Mouse (Mus musculus) layer of hippocampus, postnatal 10 days (tissue): ENCODE results near the gene Zfp664. TPM values are rescaled to one million over a fixed set of nuclear protein-coding genes. Genes with fewer than 3 reads are reported as not detected.

Experiments used
- DNase-seq, 2 experiments: peaks; one replicate each; pipeline ENCODE4 v3.0.0; 2021; ENCODE audit warnings: low spot score in 2 of 2
- total RNA-seq, 2 experiments: library from RNA; stranded (reverse); gene quantifications; 2 replicates each; pipeline ENCODE4 v1.2.3; 2021

Zfp664 gene
- total RNA-seq, 2 experiments from 2014 or later = 52.3 to 52.6 TPM

DNA sequence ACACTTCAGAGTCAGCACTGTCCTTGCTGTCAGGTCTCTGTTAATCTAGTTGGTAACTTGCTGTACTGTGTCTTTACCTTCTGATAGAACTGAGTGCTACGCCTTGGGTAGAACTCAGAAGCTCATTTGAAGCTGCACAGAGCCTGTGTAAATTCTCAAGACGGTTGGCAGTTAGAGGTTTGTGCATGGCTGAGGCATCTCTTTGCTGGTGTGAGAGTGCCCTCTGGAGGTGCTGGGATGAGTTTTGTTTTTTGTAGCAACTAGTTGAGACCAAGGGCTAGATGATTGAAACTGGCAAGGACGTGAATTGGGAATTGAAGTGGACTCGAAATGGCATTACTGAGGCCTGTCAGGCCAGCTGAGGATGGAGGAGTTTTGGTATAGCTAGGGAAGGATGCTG is 6.5 kb downstream of the Zfp664 start:
- DNase-seq = peak; percentile 73 to 81

DNA sequence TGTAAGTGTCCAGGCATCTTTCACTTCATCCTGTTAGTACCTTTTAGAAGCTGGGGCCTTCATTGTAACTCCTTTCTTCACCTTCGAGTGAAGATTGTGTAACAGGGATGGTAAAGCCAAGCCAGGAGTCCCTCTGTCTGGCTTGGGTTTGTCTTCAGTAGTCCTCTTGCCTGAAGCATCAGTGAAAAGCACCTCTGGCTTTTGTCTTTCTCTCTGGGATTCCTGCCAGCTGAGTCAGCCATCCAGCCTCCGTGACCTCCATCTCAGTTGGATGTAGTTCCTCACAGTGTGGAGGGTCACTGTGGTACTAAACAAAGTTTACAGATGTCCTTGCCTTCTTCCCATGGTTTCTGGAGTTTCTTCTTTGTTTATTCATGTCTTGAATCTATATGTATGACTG is 9.5 kb downstream of the Zfp664 start:
- DNase-seq = no peak

DNA sequence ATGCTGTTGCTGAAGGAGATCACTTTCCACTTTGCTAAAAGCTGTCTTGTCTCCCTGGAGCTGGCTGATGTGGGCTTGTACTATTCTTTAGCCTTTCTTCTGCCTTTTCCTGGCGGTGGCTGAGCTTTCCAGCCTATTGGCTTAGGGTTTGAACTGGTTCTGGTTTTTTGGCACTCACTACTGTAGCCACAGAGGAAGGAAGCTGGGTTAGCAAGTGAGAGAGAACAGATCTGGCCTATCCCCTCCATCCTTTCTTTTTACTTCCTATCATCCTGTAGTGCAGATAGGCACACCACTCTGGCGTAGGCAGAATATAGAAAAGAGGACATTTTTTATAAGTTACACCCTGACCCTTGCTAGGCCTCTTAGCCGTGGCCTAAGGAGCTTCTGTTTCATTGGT is 10.6 kb downstream of the Zfp664 start:
- DNase-seq = no peak

DNA sequence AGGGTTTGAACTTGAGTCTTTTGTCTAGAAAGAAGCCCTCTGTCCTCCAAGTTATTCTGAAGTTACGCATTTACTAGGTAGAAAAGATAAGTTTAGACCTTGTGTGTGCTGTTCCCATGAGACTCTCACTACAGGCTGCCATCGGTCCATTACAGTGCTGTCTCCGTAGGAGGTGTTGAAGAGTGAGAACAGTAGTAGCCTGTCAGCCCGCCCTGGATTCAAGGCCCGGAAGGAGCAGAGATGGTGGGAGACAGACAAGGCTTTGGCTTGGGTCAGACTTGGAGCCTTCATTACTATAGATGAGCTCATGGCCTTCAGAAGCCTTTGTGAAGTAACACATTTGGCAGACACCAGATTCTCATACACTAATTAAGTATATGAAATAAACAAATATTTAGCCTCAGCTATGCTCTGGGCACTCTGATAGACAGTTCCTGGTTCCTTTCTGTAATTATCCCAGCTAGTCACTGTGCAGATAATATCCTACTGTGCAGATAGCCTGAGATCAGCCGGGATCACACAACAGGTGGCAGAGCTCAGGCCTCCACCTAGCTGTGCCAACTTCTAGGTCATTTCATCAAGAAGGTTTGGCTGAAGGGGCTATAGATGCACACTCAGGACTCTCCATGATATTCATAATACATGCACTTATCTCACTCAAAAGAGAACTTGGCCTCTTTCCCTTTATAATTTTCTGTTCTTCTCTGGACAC is 11.6 kb downstream of the Zfp664 start:
- DNase-seq = no peak

DNA sequence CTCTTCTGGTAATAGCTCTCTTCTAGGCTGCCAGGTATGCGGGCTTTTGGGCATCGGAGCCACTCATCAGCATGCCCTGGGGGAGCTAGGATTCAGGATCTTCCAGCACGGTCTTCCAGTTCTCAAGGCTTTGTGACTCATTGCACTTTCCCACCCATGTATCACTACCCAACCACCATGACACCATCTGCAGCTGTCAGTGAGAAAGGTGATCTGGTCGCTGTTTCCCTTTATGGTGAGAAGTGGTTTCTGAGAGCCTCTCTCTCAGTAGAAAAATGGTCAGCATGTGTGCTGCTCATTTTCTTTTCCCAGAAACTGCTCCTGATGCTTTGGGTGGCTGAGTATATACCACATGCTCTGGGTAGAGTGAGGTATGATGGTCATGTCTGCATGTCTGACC is 16.8 kb downstream of the Zfp664 start:
- no peak for DNase-seq

DNA sequence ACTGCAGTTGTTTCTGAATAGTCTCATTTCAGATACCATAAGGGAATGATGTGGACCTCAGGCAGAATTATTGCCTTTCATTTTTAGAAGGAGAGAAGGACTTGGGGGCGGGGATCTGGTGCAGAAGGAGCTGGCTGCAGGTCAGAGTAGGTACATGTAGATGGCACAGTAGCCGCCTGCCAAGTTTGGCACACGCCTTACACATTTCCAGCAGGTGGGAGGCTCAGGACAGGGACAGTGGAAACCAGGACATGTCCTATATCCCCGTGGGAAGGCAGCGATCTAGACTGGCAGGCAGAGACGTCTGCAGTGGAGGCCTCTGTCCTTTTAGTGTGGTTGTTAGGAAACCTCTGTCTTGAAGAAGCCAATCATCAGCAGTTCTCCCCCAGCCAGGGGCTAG is 17.3 kb downstream of the Zfp664 start:
- DNase-seq = no peak

DNA sequence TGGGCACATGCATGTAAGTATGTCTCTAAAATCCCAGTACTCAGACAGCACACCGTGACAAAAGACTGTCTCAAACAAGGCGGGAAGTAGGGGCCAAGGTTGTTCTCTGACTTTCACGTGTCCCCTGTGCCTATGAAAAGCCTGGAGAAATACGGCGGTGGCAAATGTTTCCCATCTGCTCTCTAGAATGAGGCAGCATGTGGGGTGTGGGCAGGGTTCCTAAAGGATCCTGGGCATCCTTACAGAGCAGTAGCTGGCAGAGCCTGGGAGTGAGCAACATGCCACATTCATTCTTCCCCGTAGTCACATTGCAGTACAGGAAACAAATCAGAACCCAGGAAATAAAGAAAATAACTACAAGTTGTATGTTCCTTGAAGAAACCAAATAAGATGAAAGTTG is 21.4 kb downstream of the Zfp664 start:
- DNase-seq = peak; percentile 56 to 62

DNA sequence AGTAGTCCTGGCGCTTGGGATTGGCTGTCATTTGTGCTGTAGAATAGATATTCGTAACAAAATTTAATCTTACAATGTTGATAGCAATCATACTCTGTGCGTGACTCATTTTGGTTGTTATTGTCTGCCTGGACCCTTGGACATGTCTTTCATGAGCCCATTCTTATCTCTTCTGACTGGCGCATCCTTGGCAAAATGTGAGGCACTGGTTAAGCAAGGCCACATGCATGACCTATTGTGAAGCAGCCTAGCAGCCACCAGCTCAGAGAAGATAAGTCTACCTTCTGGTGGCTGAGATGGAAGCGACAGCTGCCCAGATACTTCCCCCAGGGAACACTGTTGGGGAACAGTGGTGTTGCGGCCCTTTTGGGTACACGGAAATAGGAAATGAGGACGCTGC is 26.2 kb downstream of the Zfp664 start:
- DNase-seq = no peak

DNA sequence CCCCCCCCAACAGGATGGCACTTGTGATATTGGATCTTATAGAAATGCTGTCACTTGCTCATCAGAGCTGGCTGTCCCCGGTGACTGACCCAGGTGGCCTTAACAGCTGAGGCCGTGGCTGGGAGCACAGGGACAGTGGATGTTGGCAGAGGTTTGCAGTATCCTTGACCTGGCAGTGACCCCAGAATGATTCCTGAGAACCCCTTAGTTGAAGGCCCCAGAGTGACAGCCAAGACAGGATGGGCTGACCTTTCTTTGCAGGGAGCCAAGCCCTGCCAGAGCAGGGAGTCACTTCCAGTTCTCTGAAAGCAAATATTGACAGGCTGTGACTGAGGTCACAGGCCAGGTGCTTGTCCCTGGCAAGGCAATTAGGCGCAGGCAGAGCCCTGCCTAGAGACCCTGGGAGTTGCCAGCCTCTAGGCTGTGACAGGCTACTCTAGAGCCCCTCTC is 29.5 kb downstream of the Zfp664 start:
- DNase-seq = no peak

DNA sequence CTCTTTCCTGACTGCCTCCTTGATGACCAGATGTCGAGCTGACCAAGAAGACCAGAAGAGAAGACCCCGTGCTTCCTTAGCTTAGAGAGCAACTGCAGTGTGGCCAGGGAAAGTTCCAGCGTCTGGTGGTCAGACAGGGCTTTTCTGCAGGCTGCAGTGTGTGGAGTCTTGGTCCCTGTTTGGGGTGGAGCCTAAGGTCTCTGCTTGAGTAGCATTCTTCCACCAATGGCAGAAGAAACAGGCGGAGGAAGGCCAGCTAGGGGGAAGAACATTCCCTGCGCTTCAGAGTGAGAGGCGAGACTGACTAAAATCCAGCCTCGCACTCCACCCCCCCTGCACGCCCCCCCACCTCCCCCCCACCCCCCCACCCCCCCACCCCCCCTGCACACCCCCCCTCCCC is 33.6 kb downstream of the Zfp664 start:
- DNase-seq = no peak

DNA sequence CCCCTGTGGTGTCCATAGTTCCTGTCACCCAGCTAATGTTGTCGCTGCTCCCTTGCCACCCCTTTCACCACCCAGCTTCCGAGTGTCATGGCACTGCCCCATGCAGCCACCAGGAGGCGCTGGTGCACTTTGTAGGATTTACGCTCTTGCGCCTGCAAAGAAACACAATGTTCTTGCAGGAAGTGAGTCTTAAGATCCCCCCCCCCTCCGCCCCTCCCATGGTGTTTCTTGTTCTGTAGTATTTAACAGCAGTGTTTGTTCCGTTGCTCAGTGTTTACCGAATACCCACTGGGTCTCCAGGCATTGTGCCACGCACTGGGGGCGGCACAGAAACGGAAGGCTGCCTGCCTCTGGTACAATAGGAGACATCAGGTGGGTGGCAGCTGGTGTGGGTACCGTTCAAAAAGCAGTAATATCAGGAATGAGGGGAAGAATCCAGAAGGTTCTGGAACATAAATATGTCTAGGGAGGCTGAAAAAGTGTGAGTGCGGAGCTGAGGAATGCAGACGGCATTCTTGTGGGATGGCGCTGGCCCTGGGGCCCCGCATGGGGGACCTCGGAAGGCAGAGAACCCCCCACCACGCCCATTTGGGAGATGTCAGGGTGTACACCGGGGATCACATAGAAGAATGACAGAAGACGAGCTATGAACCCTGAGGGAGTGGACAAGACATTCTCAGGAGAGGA is 37.6 kb downstream of the Zfp664 start:
- DNase-seq = peak; percentile 92

DNA sequence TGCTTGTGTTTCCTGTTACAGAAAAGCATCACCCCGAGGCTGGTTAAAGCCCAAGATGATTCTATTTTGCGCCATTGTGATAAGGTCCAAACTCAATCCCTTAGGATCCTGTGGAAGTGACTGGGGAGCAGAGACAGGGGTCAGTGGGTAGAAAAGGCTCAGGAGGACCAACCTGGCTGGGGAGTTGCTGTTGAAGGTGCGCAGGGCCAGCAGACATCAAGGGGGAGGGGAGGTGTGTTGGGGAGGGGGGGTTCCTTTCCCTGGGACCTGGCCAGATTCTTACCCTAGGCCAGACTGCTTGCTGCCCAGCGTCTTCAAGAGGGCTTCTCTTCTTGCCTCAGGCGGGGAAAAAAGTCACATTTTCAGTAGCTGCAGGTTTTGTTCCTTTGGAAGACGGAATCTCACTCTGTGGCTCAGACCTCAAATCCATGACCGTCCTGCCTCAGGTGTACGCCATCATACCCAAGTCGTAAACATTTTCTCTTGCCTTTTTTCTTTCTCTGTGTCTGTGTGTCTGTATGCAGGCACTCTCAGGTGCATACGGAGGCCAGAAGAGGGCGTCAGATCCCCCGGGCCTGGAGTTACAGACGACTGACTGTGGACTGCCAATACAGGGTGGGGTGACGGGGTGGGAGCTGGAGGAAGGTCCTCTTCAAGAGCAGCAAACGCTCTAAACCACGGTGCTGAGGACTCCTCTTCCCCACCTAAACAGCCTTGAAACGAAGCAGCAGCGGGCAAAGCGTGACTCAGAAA is 38.4 kb downstream of the Zfp664 start:
- no peak for DNase-seq

DNA sequence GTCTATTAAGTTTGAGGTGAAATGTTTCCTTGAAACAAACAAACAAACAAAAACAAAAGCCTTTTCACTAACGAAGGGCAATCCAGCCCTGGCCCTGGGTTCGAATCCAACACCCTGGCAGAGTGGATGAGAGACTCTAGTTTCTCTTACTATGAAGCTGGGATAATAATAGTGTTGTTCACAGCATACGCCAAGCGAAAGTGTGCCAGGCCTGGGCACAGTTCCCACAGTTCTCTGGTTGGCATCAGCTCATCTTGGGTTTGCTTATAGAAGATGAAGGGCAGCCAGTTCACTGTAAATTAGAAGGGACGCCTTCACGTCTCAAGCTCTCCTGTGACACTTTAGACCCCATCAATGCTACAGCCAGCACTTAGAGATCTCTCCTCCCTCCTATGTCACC is 39.2 kb downstream of the Zfp664 start:
- DNase-seq = peak; percentile 59 to 67

DNA sequence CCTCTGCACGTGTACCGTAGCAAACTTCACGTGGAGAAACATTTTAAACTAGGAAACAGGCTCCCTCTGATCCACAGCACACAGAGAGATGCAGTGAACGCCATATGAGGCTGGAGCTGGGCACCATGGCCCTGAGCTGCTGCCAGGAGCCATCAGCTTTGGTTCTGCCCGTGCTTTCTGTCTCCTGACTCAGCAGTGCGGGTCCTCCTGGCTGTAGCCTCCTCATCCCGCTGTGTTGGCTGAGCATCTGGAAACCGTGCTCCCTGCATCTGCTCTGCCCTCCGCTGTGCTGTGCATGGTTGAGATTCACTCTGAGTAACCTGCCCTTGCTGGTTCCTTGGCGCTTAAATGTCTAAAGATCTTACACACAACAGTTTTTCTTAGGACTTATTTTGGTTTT is 39.7 kb downstream of the Zfp664 start:
- DNase-seq = peak; percentile 30 to 44

DNA sequence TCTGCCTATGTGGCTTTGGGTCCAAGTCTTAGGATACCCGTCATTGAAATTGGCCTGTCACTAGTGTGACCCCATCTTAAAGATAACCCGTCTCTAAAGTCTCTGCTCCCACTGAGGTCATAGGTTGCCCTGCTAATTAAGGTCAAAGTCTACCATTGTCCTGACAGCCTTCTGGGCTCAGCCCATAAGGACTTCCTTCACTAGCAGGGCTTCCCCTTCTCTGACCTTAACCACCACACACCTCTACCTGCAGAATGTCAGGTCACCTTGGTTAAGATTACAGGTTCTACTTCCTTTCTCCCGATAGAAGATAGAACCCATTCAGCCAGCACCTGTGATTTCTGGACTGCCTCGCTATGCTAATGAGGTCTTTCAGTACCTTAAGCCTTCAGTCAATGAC is 41.4 kb downstream of the Zfp664 start:
- no peak for DNase-seq

DNA sequence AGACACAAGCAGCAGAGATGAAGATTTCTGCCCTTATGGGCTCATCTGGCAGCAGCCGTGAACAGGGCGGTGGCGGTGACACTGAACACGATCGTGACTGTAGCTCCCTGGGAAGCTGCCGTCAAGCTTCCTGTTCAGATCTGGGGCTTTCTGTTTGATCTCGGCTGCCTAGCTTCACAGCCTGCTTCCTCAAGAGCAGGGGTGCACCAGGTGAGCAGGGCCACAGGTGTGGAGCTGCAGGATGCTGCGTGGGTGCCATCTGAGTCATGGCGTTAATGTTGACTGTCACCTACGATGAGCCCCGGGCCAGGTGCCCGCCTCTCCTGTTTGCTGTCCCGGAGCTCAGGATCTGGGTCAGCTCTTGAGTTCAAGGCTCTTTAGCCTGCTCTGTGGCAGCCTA is 44.4 kb downstream of the Zfp664 start:
- DNase-seq = no peak

DNA sequence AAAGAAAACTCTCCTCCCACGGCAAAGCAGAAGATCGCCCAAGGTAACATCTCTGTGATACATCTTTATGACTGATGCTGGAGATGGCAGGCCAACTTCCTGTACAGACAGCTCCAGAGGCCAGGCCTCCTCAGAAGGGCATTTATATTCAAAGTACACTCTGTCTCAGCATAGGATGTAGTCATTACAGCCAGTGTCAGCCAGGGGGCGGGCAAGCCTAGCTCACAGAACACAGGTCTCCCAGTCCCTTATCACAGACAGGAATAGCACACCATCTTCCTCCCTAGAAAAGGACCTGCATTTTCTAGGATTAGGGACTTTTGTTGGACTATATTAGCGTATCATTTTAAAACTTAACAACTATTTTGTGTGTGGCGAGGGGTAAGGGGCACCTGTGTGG is 46.4 kb downstream of the Zfp664 start:
- DNase-seq = peak; percentile 86 to 93

DNA sequence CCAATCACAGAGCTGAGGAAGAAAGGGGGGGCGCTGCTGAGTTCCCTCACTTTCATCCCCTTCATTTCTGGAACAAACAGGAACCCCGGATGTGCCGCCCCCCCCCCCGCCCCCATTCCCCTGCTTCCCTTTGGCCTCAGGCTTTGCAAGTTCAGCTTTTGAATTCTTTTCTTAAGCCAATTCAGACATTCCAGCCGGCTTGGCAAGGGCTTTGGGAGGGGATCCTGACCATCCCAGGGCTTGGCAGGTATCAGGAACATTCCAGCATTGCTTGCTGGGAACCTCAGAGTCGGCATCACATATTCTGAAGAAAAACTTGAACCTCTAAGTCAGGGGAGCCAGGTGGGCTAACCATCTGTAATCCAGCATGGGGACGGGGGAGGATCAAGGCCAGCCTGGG is 49.8 kb downstream of the Zfp664 start:
- no peak for DNase-seq

DNA sequence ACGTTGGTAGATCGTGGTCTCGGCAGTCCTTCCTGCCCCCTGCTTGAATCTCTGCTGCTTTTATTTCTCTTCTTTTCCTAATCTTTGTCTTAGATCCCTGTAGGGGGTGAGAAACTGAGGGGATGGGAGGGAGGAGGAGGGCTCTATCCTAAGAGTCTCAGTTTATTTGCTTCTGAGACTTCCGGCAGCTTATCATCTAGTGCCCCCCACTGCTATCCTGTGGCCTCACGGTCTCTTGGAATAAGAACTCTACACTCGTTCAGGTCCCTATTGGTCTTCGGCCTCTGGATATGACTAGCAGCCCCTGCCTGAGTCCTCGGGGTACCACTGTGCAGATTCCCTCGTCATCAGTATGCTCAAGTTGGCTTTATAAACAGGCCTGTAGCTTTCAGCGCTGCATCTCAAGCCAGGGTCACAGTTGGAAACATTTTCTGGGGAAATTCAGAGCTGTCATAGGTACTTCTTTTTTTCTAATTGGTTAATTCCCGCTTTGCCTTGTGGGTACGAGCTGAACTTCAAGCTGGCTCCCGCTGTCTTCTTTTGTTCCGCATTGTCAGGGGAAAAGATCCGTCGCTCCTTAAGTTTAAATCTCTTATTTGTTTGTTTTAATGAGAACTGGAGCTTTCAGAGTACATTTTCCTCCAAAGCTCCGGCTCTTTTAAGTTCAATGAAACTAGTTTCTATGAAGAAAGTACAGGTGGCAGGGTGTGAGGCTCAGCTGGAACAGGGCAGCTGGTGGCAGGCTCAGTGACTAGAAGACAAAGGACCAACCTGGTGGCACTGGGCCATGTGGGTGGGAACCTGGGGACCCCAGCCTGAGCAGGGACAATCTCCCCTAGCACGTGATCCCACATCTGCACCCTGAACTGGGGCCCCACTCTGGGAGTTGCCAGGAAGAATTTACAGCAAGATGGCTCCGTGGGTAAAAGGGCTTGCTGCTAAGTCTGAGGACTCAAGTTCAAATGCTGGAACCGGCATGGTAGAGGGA is 50.7 kb downstream of the Zfp664 start:
- no peak for DNase-seq

DNA sequence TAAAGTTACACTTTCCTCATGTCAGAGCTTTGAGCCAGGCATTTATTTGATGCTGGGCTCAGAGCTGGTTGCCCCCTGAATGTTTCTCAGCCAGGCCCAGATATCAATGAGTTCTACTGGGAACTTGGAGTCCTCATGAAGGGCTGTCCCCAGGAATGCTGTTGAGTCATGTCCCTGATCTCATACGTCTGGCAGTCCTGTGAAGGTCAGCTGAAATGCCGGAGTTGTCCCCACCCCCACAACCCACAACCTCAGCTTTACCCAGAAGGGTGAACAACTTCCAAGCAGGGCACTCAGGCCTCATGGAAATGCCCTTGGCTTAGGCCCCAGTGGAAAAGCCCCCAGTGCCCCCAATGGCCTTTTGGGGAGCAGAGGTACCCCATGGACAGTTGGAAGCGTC is 57.3 kb downstream of the Zfp664 start:
- DNase-seq = no peak

DNA sequence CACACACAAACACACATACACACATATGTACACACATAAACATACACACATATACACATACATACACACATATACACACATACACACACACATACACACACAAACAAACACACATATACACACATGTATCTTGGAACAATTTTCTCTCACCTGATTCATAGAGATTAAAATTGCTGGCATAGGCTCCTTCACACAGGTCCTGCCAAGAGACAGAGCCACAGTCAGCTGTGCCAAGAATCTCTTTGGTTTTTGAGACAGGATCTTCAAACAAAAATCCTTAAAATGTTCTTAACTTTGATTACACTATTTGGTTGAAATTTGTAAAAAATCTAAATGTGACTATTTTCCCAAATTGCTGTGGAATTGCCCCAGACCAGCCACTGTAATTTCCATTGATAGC is 58.9 kb downstream of the Zfp664 start:
- no peak for DNase-seq
